Mouse (Mus musculus) liver, embryonic 14.5 days (tissue): ENCODE data around the gene Smc1b.

ENCODE experiments used
- CTCF ChIP-seq: IDR thresholded peaks from 2 replicates; pipeline ENCODE4 v1.5.1; 2016; ENCODE audit warnings: antibody characterized with exemption, low read depth, control low read depth
- EP300 ChIP-seq: IDR thresholded peaks from 2 replicates; pipeline ENCODE4 v1.6.1; 2016; ENCODE audit warnings: antibody characterized with exemption, low read depth

DNA sequence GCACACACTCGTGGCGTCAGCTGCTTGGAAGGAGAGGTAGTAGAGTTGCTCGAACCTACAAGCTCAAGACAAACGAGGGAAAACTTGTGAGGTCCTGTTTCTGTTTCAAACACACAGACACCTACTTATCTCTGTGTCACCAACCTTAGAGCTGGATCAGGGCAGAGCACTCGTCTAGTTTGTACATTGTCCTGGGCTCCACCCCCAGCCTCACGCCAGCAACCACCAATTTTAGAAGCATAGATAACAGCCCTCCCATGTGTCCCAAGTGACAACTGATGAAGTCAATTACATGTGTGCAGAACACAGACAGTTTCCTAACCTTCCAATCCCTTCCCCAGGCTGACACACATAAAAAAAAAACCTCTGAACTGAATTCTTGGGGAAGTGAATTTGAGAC lies 46.4 kb upstream of the Smc1b start:
- TF ChIP-seq CTCF (no peak), EP300 (no peak)
